Mouse (Mus musculus): ENCODE measurements around the gene B2m. TPM values are rescaled to one million over a fixed set of nuclear protein-coding genes. Genes with fewer than 3 reads are reported as not detected.

The B2m gene
- polyA plus RNA-seq, 1 experiment = 119 TPM

DNA sequence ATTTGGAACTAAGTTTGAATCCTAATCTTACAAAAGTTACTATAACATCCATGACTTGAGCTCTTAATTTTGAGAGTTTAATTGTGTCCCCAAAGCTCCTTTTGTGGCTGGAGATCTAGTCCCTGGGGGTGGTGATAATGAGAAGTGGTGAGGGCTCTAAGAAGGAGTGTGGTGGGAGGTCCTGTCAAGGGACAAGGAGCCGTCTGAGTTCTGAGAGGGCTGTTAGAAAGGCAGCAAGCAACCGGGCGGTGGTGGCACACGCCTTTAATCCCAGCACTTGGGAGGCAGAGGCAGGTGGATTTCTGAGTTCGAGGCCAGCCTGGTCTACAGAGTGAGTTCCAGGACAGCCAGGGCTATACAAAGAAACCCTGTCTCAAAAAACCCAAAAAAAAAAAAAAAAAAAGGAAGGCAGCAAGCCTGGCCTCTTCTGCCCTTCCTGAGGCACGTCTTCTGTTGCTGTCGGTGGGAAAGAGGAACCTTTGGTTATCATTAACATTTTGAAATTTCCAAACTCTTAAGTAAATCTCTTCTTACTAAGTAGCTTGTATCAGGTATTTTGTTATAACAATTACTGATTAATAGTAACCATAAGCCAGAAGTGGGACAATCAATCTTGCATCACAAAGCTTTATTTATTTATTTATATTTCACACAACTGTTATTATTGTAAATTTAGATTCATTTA is 6.3 kb downstream of the B2m start:
- H3K4me1 ChIP-seq (ENCODE audit: control insufficient read depth, insufficient read depth, low read length) = no peaks in the 10 kb centered on the region
- H3K36me3 ChIP-seq (ENCODE audit: control insufficient read depth, insufficient read depth, low read length, poor library complexity, severe bottlenecking) = no peaks in the 10 kb centered on the region
- peaks cover 1% of the 10 kb centered on the region; the same call in 1 of the 2 replicates for H3K27me3 ChIP-seq (ENCODE audit: control insufficient read depth, insufficient read depth, low read length, poor library complexity, severe bottlenecking)
- no peak overlapping the region for H3K27ac ChIP-seq (ENCODE audit: insufficient read depth, low read length)
- TF ChIP-seq POLR2A (IDR thresholded peaks at IDR 0.05; ENCODE audit: insufficient read depth, low read length) (no peak), CTCF (IDR thresholded peaks at IDR 0.05; ENCODE audit: low read depth, low read length) (no peak), EP300 (IDR thresholded peaks at IDR 0.05; ENCODE audit: insufficient read depth, low read depth, low read length) (no peak)
- H3K9me3 ChIP-seq (replicated peaks; ENCODE audit: control insufficient read depth, insufficient read depth, low read length, poor library complexity, severe bottlenecking) = no peaks in the 10 kb centered on the region
- H3K9ac ChIP-seq (ENCODE audit: low read depth, poor library complexity, severe bottlenecking) = no peak overlapping the region
- no peak overlapping the region for H3K4me3 ChIP-seq (ENCODE audit: low read depth, low read length)

DNA sequence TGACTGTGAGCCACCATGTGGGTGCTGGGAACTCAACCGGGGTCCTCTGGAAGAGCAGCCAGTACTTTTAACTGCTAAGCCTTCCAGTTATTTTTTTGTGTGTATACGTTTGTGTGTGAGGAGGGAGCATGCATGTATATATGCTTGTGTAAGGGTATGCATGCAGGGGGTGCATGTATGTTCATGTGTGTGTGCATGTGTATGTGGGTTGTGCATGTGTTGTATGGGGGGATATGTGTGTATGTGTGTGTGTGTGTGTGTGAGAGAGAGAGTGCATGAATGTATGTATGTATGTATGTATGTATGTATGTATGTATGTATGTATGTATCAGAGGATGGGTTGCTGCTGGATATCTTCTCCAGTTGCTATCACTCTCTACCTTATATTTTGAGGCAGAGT is 7.0 kb downstream of the B2m start:
- Histone ChIP-seq H3K4me3 (ENCODE audit: low read depth, low read length) (no peak overlapping the region), H3K36me3 (ENCODE audit: control insufficient read depth, insufficient read depth, low read length, poor library complexity, severe bottlenecking) (no peaks in the 10 kb centered on the region), H3K27ac (ENCODE audit: insufficient read depth, low read length) (no peak overlapping the region), H3K4me1 (ENCODE audit: control insufficient read depth, insufficient read depth, low read length) (no peaks in the 10 kb centered on the region), H3K27me3 (ENCODE audit: control insufficient read depth, insufficient read depth, low read length, poor library complexity, severe bottlenecking) (peaks cover 1% of the 10 kb centered on the region; the same call in 1 of the 2 replicates), H3K9me3 (replicated peaks; ENCODE audit: control insufficient read depth, insufficient read depth, low read length, poor library complexity, severe bottlenecking) (no peaks in the 10 kb centered on the region), H3K9ac (ENCODE audit: low read depth, poor library complexity, severe bottlenecking) (no peak overlapping the region)
- TF ChIP-seq EP300 (IDR thresholded peaks at IDR 0.05; ENCODE audit: insufficient read depth, low read depth, low read length) = no peak
- TF ChIP-seq POLR2A (IDR thresholded peaks at IDR 0.05; ENCODE audit: insufficient read depth, low read length) = no peak
- TF ChIP-seq CTCF (IDR thresholded peaks at IDR 0.05; ENCODE audit: low read depth, low read length) = no peak

DNA sequence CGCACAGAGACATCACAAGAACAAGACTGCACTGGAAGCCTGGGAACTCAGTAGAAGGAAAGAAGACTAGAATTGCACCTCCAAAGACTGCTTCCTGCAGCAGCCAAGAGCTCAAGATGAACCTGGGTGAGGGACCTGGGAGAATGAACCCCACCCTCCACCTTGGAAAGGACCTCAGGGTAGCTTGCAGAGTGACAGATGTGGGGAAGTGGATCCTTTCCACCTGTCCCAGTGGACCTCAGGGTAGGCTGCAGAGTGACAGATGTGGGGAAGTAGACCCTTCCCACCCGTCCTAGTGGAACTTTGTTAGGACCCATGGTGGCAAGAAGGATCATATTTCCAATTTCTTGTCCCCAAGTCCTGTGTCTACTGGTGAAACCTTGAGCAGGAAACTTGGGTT is 7.8 kb downstream of the B2m start:
- no peak for TF ChIP-seq CTCF (IDR thresholded peaks at IDR 0.05; ENCODE audit: low read depth, low read length)
- no peak for TF ChIP-seq EP300 (IDR thresholded peaks at IDR 0.05; ENCODE audit: insufficient read depth, low read depth, low read length)
- no peak for TF ChIP-seq POLR2A (IDR thresholded peaks at IDR 0.05; ENCODE audit: insufficient read depth, low read length)
- Histone ChIP-seq H3K27me3 (ENCODE audit: control insufficient read depth, insufficient read depth, low read length, poor library complexity, severe bottlenecking) (no peaks in the 10 kb centered on the region), H3K9ac (ENCODE audit: low read depth, poor library complexity, severe bottlenecking) (no peak overlapping the region), H3K4me3 (ENCODE audit: low read depth, low read length) (no peak overlapping the region), H3K9me3 (replicated peaks; ENCODE audit: control insufficient read depth, insufficient read depth, low read length, poor library complexity, severe bottlenecking) (no peaks in the 10 kb centered on the region), H3K4me1 (ENCODE audit: control insufficient read depth, insufficient read depth, low read length) (no peaks in the 10 kb centered on the region), H3K27ac (ENCODE audit: insufficient read depth, low read length) (no peak overlapping the region), H3K36me3 (ENCODE audit: control insufficient read depth, insufficient read depth, low read length, poor library complexity, severe bottlenecking) (no peaks in the 10 kb centered on the region)

DNA sequence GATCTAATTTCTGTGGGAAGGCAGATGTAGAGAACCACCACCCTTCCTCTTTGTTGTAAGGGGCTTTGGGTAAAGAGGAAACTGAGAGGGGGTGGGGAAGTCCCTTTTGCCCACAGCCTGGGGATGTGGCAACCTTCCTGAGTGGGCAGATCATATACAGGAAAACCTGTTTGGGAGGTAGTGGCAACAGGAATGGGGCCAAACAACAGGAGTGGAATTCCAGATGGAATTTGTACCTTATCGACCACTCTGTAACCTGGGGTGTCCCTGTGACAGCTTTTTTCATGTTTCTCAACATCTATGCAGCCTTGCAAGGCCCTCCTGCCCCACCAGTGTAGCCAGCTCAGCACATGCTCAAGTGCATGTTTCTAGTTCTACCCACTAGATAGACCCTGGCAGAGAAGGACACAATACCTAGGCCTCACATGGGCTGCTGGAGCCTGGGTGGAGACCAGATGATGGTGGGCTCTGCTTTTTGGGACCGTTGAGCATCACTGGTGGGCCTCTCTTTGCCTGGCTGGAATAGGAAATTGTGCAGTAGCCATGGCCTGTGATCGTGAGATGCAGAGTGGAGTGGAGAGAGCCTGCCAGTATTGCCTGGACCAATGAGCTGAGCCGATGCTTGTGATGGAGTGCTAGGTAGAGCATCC is 8.7 kb downstream of the B2m start:
- Histone ChIP-seq H3K27ac (ENCODE audit: insufficient read depth, low read length) (no peak overlapping the region), H3K36me3 (ENCODE audit: control insufficient read depth, insufficient read depth, low read length, poor library complexity, severe bottlenecking) (no peaks in the 10 kb centered on the region), H3K4me3 (ENCODE audit: low read depth, low read length) (no peak overlapping the region), H3K4me1 (ENCODE audit: control insufficient read depth, insufficient read depth, low read length) (peaks cover 1% of the 10 kb centered on the region), H3K27me3 (ENCODE audit: control insufficient read depth, insufficient read depth, low read length, poor library complexity, severe bottlenecking) (no peaks in the 10 kb centered on the region), H3K9me3 (replicated peaks; ENCODE audit: control insufficient read depth, insufficient read depth, low read length, poor library complexity, severe bottlenecking) (no peaks in the 10 kb centered on the region), H3K9ac (ENCODE audit: low read depth, poor library complexity, severe bottlenecking) (no peak overlapping the region)
- no peak for TF ChIP-seq EP300 (IDR thresholded peaks at IDR 0.05; ENCODE audit: insufficient read depth, low read depth, low read length)
- TF ChIP-seq CTCF (IDR thresholded peaks at IDR 0.05; ENCODE audit: low read depth, low read length) = no peak
- TF ChIP-seq POLR2A (IDR thresholded peaks at IDR 0.05; ENCODE audit: insufficient read depth, low read length) = no peak

DNA sequence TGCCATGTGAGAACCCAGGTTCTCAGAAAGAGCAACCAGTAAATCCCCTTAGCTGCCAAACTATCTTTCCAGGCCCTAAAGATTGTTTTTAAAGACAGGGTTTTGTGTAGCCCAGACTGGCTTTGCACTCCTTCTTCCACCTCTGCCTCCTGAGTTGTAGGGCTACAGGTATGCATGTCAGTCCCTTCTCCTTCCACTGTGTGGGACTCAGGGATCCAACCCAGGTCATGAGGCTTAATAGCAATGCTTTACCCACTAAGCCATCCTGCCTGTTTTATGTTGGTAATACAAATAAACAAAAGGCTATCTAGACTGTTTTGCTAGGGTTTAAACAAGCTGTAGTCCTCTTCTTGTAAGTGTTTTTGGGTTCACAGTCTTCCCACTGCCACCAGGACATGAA is 10.1 kb downstream of the B2m start:
- Histone ChIP-seq H3K9me3 (replicated peaks; ENCODE audit: control insufficient read depth, insufficient read depth, low read length, poor library complexity, severe bottlenecking) (no peaks in the 10 kb centered on the region), H3K4me1 (ENCODE audit: control insufficient read depth, insufficient read depth, low read length) (peaks cover 2% of the 10 kb centered on the region), H3K9ac (ENCODE audit: low read depth, poor library complexity, severe bottlenecking) (no peak overlapping the region), H3K27me3 (ENCODE audit: control insufficient read depth, insufficient read depth, low read length, poor library complexity, severe bottlenecking) (no peaks in the 10 kb centered on the region), H3K27ac (ENCODE audit: insufficient read depth, low read length) (no peak overlapping the region), H3K36me3 (ENCODE audit: control insufficient read depth, insufficient read depth, low read length, poor library complexity, severe bottlenecking) (no peaks in the 10 kb centered on the region), H3K4me3 (ENCODE audit: low read depth, low read length) (no peak overlapping the region)
- no peak for TF ChIP-seq CTCF (IDR thresholded peaks at IDR 0.05; ENCODE audit: low read depth, low read length)
- TF ChIP-seq POLR2A (IDR thresholded peaks at IDR 0.05; ENCODE audit: insufficient read depth, low read length) = no peak
- TF ChIP-seq EP300 (IDR thresholded peaks at IDR 0.05; ENCODE audit: insufficient read depth, low read depth, low read length) = no peak

DNA sequence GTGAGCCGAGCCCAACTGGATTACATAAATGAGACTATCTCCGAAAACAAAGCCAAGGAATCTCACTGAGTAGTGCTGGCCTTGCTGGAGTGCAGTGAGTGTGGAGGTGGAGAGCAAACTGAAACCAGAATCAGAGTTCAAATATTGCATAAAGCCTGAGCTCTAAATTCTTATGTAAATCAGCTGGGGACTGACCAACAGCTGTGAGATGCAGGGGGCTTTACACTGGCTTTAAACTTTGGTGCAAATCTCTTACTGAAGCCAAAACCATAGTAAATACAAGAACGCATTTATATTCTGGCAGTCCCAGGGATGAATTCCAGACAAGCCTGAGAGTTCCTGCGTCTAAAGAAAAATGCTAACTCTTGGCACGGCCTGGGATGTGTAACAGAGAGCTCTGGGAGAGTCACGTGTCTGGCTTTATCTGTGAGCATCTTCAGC is 10.9 kb downstream of the B2m start:
- H3K9ac ChIP-seq (ENCODE audit: low read depth, poor library complexity, severe bottlenecking) = no peak overlapping the region
- no peaks in the 10 kb centered on the region for H3K9me3 ChIP-seq (replicated peaks; ENCODE audit: control insufficient read depth, insufficient read depth, low read length, poor library complexity, severe bottlenecking)
- H3K4me1 ChIP-seq (ENCODE audit: control insufficient read depth, insufficient read depth, low read length) = peaks cover 2% of the 10 kb centered on the region
- H3K4me3 ChIP-seq (ENCODE audit: low read depth, low read length) = no peak overlapping the region
- H3K27ac ChIP-seq (ENCODE audit: insufficient read depth, low read length) = no peak overlapping the region
- TF ChIP-seq POLR2A (IDR thresholded peaks at IDR 0.05; ENCODE audit: insufficient read depth, low read length) (no peak), EP300 (IDR thresholded peaks at IDR 0.05; ENCODE audit: insufficient read depth, low read depth, low read length) (no peak), CTCF (IDR thresholded peaks at IDR 0.05; ENCODE audit: low read depth, low read length) (no peak)
- no peaks in the 10 kb centered on the region for H3K36me3 ChIP-seq (ENCODE audit: control insufficient read depth, insufficient read depth, low read length, poor library complexity, severe bottlenecking)
- no peaks in the 10 kb centered on the region for H3K27me3 ChIP-seq (ENCODE audit: control insufficient read depth, insufficient read depth, low read length, poor library complexity, severe bottlenecking)

All from ES-Bruce4 (cell line).